In genomic region chr3:106448571-106448970, GRCm38 (mm10) we compare ENCODE assay signal across 7 mouse cellular contexts.
A peak's percentile ranks its signal among the peaks of the same experiment; 100 is the strongest.
DNase-seq lines count a peak whose midpoint lies in the region.

No protein-coding gene starts in this region.

- peak; percentile 59 for DNase-seq in A20 (ENCODE audit: low read depth, low spot score)
- DNase-seq in CD8-positive naive resting alpha-beta T cell, adult 2 months (ENCODE audit: low read depth in 2 of 2, low spot score in 2 of 2), result peak; percentile 35 to 56
- peak; percentile 42 to 51 for DNase-seq in cerebellum, adult 18-20 months
- peak; percentile 67 for DNase-seq in forelimb bud, embryonic 11.5 days (ENCODE audit: low read depth, low spot score)
- peak; percentile 26 for DNase-seq in kidney, postnatal 14 days
- peak; percentile 40 for DNase-seq in lung, postnatal 10 days
- DNase-seq in right cerebral cortex, postnatal 4 days, result peak; percentile 3

Comparison
In these comparisons a context has a peak if more than half of its experiments do, and no peak if none do; other contexts are left out.
1. Peak in every context shown above with its lines: DNase-seq.
2. DNase-seq: peak in every context shown above with its lines; median percentile 67 in forelimb bud, embryonic 11.5 days; 59 in A20; 46 in cerebellum, adult 18-20 months; 46 in CD8-positive naive resting alpha-beta T cell, adult 2 months; 40 in lung, postnatal 10 days; 26 in kidney, postnatal 14 days; 3 in right cerebral cortex, postnatal 4 days.